17 mouse cellular contexts compared by ENCODE assay signal in the genomic region with DNA sequence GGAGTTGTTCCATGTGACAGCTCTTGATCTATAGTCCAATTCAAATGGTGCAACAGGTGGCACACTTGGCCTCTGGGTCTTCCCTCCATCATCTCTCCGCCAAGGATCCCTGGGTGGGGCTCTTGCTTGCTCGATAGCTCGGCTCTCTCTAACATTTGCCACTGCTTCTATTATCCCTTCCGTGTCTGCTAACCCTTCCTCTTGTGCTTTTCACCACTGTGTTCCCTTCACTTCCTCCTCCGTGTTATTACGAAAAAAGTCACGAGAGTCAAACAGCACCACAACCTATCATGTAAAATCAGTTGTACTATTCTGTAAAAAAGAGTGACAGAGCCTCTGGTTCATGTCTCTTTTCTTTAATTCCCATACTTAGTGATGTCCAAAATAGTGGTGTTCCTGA.
"Had no signal": no experiment of that assay in that cellular context is flagged by ENCODE, and none has a peak within 500 bp of the region (broad histone marks: within the 10 kb centered on the region; RNA-seq: fewer than 3 reads in every experiment).

No protein-coding gene starts in this region.

- H3K27me3 ChIP-seq: lung, embryonic 15.5 days; stomach, embryonic 15.5 days had no signal

- H3K9ac ChIP-seq: liver, embryonic 13.5 days; liver, embryonic 15.5 days; liver, postnatal 0 days; lung, embryonic 15.5 days; midbrain, embryonic 12.5 days; neural tube, embryonic 12.5 days; stomach, embryonic 15.5 days had no signal

- ATAC-seq: liver, postnatal 0 days; lung, postnatal 0 days; midbrain, embryonic 16.5 days had no signal

- H3K27ac ChIP-seq: liver, embryonic 13.5 days; liver, embryonic 15.5 days; lung, embryonic 15.5 days; midbrain, embryonic 10.5 days; midbrain, embryonic 12.5 days; neural tube, embryonic 12.5 days; stomach, embryonic 15.5 days; stomach, postnatal 0 days had no signal

- DNase-seq: liver, embryonic 13.5 days; liver, postnatal 0 days; lung, adult 2 months; lung, postnatal 14 days; midbrain, embryonic 14.5 days; right cerebral cortex, postnatal 14 days; thymus, postnatal 14 days; thymus, postnatal 36 days had no signal

- H3K4me1 ChIP-seq: liver, embryonic 13.5 days; liver, embryonic 15.5 days; lung, embryonic 15.5 days; neural tube, embryonic 12.5 days had no signal

- H3K36me3 ChIP-seq: liver, embryonic 13.5 days; liver, embryonic 15.5 days; lung, embryonic 15.5 days; midbrain, embryonic 10.5 days; midbrain, embryonic 12.5 days; neural tube, embryonic 12.5 days; stomach, embryonic 15.5 days had no signal

- H3K4me3 ChIP-seq: liver, embryonic 13.5 days; liver, embryonic 15.5 days; lung, embryonic 15.5 days; midbrain, embryonic 10.5 days; midbrain, embryonic 12.5 days; neural tube, embryonic 12.5 days; stomach, embryonic 15.5 days had no signal
